Mouse (Mus musculus) v-Abl transformed pro-B cells (cell line): Measurements from ENCODE around the gene Sf3a1.
"Not testable (repeated sequence)": the region's sequence is repeated elsewhere in the genome, so short reads cannot be mapped to it uniquely, and the experiment has no call there.

Source experiments
- in situ Hi-C, 2 experiments: fragments of 400-800 bp; cut with MboI; formaldehyde crosslinking; loops; one replicate each; pipeline ENCODE4 v1.15.1; 2025; ENCODE audit not compliant: unreplicated experiment in 2 of 2

Sf3a1 gene

DNA sequence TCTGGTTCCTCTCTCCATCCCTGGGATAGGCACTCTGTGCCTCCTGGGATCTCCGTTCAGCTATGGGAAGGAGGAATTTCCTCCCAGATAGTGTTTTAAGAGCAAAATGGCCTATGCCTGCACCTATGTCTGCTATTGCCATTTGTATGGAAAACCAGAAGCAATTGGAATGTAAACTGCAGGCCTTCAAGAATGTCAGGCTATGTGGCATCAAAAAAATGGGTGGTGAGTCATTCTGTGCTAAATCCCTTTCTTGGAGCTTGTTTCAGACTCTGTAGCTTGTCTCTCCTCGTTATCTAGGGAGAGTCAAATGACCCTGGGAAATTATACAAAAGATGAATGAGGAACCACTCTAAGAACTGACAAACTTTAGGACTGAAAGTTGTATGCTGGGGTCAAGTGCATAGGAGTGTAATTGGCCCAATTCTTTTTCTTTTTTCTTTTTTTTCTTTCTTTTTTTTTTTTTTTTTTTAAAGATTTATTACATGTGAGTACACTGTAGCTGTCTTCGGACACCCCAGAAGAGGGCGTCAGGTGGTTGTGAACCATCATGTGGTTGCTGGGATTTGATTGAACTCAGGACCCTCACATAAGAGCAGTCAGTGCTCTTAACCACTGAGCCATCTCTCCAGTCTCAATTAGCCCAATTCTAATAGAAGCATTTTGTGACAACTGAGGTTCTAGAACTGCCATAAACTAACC is 24.3 kb downstream of the Sf3a1 start:
- in situ Hi-C loops, result no loop called here

DNA sequence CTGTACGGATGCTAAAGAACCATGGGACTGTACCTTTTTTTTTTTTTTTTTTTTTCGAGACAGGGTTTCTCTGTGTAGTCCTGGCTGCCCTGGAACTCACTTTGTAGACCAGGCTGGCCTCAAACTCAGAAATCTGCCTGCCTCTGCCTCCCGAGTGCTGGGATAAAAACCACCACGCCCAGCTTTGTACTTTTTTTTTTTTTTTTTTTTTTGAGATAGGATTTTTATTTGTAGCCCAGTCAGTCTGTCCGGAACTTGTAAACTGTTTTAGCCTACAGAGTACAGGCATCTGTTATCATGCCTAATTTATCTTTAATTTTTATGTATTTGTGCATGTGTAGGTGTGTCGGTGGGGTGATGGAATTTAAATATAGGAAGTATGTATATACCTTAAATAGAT is 25.3 kb downstream of the Sf3a1 start:
- in situ Hi-C loops, result not testable (repeated sequence)

DNA sequence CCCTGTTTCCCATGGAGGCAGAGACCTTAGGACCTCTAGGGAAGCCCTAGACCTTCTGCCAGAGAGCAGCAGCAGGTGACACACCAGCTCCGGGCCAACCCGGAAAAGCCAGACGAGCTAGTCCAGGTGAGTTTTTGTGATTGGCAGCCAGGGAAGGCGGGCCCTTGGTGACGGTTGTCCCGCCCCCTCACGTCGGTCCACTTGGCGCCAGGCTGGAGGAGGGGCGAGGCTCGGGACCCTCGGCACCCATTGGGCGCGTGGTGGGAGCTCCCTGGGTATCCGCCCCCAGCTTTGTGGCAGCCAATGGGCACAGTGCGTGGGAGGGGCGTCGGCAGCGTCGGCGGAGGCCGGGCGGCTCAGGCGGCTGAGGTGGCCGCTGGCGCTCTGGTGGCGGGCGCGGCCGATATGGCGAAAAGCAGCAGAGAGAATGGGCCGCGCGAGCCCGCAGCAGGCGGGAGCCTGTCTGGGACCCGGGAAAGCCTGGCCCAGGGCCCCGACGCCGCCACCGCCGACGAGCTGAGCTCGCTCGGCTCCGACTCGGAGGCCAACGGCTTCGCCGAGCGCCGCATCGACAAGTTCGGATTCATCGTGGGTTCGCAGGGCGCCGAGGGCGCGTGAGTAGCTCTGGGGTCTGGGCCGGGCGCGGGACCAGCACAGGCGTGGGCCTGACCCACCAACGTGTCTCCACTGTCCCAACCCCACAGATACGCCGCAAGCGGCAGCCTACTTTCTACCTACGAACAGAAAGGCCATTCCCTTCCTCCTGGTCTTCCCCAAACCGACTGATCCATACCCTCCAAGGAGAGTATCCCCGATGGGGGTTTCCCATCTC is 26.6 kb downstream of the Sf3a1 start, which contains the start of gene Tbc1d10a:
Gene Tbc1d10a, plus strand, starts transcription at position 304 of the 832 bp plus-strand sequence.
- in situ Hi-C loops, result no loop called here

DNA sequence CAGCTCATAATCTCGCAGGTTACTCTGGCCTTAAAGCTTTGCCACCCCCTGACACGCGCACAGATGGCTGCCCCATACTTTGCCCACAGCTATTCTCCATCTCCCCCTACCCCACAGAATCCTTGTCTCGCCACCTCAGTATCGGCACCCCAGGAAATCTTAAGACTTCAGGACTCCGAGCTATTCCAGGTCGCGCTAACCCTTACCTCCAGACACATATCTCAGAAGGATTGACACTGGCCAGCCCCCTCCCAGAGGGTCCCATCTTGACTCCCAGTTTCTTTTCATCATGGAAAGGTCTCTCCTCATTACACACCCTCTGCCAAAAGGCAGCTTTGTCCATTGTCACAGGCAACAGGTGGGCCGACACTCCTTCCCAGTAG is 27.2 kb downstream of the Sf3a1 start:
- in situ Hi-C loops, result no loop called here

DNA sequence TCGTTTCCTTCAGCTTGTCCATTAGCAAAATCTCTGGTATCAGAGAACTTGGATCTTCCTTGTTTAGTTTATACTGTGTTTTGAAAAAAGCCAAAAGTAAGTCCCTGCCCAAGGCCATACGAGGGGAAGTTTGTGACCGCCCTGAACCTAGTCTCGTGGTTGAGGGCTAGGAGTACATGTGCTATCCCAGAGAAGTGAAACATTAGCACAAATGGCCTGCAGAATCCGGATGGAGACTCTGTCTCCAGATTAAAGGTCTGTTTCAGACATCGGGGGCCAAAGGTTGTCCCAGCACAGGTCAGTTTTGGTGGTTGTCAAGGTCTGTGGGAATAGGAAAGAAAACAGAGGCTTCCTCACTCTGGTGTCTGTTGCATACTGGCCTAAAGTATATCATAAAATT is 29.0 kb downstream of the Sf3a1 start:
- in situ Hi-C loops, result no loop called here

DNA sequence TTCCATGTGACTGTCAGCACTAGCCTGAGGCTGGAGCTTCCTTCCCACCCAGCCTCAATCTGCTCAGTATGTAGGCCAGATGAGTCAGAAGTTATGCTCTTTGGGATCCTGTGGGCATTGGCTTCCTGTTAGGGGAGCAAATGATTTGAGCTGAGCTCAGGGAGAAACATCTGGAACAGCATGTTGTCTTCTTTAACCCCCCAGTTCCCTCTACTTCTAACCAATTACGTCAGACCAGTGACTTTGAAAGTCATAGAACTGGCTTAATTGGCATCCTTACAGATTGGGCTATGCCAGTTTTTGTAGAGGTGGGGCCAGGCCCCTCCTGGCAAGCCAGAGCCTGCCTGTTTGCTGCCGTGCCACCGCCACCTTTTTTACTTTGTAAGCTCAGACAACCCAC is 30.5 kb downstream of the Sf3a1 start:
- in situ Hi-C loops, result no loop called here

DNA sequence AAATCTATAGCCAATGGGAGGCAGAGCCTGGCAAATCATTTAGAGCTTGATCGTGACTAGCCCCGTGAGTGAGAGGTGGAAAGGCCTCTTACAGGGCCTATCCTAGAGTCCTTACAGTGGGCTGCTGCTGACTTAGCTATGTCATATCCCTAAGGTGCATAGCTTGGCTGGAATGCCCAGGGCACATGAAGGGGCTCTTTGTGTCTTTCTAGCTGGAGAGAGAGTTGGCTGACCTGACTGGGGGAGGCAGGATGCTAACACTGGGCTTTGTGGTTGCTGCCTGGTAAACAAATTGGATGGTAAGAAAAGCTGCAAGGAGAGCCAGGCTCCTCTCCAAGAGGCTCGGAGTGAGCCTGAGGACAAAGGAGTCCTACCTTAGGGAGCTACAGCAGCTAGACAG is 32.6 kb downstream of the Sf3a1 start:
- in situ Hi-C loops, result no loop called here

DNA sequence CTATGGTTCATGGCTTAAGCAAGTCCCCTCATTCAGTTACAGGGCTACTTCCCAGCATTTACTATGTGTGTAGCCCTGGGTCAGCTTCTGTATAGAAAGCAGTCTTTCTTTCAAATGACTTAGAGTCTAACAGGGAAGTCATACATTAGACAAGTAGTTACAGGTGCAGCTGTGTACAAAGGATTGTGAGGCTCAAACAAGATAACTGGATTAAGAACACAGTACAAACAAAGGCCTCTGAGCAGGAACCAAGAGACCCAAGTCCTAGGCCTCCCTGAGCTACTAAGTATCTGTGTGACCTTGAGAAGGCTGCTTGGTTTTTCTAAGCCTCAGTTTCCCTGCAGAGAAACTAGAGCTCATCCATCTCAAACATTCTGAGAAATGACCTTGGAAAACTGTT is 33.3 kb downstream of the Sf3a1 start:
- in situ Hi-C loops, result no loop called here

DNA sequence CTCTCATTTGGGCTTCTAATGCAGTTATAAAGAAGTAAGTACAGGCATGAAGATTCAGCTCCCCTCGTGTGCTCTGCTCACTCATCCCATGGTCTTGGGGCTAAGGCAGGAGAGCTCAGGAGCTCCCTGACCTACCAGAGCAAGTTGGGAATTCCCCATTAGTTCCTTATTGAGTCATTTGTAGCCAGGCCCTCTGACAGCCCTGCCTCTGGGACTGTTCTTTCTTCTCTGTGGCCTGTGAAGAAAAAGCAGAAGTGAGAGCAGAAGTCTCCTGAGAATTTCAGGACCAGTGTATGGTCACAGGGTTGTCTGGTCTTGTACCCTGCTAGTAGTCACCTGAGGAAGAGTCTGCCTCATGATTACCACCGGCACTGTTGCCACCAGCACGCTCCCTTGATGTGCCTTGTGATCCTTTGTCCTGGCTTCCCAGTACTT is 35.5 kb downstream of the Sf3a1 start:
- in situ Hi-C loops, result no loop called here

DNA sequence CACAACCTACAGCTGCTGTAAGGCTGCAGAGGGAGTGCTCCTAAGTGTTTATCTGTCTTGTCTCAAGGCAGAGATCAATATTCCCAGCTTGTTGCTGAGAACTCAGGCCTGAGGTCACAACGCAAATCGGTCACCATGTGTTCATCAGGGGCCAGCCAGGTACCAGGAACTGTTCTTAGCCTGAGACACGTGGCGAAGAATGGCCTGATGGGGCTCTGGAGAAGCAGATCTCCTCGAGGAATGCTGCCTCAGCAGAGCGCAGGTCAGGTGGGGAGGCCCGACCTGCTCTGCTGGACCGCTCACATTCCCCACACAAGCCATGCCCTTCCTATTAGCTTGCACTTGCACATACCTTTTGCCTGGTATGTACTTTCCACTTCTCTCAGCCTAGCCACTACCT is 36.5 kb downstream of the Sf3a1 start:
- in situ Hi-C loops, result no loop called here

DNA sequence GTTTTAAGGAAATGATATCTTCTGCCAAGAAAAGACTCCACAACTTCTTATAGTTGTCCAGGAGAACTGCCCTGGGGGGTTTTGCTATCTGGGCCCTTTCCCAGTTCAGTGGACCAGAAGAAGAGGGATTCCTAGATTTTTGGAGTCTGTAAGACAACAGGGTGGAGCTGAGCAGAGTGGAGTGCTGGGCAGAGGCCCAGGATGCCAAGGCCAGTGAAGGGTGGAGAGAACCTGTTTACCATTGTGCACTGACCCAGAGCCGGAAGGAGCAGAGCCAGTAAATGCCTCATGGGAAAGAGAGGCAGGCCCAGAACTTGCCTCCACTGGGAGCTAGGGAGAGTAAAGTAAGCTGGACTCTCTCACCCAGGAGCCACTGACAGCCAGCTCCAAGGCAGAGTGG is 37.5 kb downstream of the Sf3a1 start:
- in situ Hi-C loops, result no loop called here

DNA sequence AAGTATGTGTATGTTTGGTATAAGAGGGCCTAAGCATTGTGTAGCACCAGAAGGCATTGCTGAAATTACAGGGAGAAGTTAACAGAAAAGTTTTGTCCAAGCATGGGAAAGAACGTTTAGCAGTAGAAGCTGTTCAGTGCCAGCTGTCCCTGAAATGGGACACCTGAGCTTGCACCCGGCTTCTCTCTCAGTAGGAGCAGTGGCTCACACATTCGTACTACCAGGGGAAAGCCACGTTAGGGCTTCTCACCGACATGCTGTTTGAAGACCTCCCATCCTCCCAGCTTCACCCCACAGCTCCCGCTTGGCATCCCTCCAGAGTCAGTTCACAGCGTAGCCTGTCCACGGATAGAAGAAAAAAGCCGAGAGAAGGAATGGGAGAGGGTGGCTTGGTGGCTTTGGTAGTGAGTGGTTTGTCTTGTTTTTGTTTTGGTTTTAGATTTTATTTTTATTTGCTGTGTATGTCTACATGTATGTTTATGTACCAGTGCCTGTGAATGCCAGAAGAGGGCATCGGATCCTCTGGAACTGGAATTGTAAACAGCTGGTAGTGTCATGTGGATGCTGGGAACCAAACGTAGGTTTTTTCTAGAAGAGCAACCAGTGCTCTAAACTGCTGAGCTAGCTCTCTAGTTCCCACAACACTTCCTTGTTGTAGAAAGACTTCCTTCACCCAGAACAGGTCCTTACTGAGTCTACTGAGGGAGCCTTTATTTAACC is 42.0 kb downstream of the Sf3a1 start:
- in situ Hi-C loops, result no loop called here

DNA sequence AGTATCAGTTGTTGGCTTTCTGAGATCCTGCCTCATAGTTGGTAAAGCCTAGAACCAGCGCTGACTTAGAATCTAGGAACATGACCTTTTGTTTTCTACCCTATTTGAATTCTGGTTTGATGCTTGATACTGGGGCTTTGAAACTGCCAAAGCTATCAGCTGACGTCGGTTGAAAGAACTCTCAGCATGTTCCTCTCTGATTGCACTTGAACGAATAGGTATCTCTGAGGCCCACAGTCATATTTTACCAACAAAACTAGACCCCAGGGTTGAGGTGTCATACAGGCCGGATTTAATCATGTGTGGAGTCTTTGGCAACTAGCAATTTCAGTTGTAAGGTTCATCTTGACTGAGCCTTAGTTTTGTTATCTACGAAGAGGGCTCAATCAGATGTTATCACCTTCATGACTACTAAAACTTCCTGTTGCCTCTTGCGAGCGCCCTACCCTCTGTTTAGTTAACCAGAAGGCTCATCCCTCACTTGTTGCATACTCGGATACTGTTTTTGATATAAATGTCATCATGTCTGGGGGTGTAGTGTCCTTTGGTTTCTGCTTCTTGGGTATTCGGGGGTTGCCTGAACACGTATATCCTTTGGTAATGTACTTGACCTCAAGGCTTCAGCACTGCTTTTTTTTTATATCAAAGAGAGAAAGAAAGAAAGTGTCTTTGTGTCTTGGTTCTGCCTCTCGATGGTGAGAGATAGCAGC is 43.0 kb downstream of the Sf3a1 start:
- in situ Hi-C loops, result no loop called here

DNA sequence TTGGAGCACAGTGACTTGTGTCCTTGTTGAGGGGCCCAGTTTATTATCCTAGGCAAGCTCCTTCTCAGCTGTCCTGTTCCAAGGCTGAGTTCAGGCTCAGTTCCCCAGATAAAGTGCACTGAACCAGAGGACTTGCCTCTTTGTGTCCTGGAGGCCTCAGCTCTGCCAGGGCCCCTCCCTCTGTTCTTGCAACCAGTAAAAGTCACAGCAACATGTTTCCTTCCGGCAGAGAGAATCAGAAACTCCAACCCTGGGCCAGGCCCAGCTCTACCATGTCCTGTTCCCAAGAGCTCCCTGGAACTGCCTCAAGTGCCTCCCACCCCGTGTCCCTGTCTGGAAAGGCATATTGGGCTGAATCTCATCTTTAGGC is 43.5 kb downstream of the Sf3a1 start:
- in situ Hi-C loops, result no loop called here

DNA sequence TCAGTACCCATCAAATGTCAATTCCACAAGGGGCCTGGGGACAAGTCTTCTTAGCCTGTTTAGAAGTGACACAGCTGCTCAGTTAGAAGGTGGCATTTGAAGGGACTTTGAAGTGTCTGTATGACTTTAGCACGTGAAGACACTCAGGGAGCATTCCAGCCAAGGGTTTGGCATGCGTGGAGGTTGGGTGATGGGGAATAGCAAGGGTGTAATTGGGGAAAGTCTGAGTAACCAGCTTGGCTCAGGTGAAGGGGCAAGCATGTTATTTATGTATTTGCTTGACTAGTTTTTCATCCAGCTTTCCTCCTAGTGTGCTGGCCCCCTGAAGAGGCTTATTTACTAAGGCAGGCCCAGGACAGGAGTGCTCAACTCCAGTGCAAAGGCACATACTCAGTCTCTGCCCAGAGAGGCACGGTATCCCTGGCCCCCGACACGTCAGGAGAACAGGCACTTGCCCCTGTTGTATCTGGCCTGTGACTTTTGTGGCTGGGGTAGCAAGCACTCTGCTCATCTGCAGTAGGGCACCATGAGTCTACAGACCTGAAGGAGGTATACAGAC is 45.0 kb downstream of the Sf3a1 start:
- in situ Hi-C loops, result no loop called here

DNA sequence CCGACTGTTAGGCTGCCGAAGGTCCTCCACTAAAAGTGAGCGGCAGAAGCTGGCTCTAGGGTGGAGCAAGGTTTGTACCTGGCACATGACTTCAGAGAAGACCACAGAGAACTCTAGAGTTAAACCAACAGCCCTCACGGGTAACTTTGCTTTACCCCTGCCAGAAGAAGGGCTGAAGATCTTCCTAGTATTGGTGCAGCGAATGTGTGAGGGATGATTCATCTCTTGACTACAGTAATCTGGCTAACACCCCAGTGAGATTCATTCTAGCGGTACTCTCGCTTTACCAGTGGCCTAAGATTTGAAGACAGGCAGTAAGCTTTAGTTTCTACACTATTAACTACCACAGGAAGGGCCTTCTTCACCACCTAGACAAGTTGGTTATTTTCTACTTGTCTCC is 45.8 kb downstream of the Sf3a1 start:
- in situ Hi-C loops, result no loop called here

DNA sequence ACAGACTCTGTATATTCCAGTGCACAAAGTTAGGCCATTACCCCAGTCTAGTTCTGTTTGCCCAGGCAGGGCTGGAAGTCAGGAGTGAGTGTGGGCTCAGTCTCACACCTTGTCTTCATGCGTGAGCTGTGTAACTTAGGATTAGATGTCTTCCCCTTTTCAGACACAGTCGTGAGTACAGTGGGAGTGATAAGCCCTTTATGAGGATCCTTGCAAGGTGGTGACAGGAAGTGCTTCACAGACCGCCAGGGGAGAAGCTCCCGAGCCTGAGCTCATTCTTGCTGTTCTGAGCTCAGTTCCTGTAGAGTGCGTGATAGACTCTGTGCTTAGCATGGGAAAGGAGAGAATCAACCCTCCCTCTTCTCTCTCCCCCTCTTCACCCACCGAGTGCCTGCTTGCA is 46.4 kb downstream of the Sf3a1 start:
- in situ Hi-C loops, result no loop called here

DNA sequence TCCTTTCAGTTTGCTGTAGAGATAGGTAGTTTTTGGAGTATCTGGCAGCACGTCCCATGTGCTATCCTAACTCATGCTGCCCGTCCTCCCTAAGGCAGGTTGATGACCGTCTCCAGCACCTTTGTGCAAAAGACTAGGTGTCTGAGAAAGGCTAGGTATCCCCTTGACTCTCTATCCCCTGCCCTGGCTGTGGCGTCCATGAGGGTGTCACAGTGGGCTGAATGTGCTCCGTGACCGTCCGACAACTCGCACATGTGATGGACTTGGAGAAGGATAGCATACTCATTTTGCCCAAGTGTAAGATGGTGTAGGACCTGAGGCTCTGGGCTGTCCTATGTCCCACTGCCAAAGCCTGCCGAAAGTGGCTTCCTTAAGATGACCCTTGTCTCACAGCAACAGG is 47.5 kb downstream of the Sf3a1 start:
- in situ Hi-C loops, result no loop called here

DNA sequence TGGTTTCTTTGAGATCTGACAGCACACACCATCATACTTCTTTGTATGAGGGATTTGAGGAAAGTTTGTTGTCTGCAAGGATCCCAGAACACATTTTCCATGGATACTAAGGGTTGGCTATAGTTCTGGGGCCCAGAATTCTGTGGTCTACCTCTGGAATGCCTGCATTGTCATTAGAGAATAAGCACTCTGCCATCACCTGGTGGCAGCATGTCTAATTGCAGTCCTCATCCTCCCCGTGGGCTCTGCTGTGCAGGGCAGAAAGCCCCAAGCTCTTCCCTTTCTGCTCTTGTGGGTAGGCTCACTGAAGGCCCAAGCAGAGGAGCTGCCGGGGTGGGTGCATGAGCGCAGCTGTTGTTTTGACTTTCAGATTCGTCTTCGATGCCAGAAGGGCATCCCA is 49.4 kb downstream of the Sf3a1 start:
- in situ Hi-C loops, result no loop called here

DNA sequence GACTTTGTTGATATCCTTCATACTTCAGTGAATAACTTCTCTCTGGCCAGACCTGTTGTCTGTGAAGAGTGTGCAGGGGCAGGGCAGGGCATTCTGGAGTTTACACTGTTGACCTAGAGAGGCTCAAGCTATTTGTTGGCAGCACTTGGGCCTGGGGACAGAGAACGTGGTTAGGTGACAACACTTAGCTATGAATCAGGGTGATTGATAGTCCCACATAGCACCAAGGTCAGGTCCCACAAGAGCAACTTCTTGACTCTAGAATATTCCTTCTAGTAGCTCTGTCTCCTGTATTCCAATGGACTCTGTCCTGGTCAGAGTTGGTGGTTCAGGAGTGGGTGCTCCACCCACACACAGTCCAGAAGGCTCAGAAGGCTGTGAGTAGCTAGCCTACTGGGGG is 50.6 kb downstream of the Sf3a1 start:
- in situ Hi-C loops, result no loop called here

DNA sequence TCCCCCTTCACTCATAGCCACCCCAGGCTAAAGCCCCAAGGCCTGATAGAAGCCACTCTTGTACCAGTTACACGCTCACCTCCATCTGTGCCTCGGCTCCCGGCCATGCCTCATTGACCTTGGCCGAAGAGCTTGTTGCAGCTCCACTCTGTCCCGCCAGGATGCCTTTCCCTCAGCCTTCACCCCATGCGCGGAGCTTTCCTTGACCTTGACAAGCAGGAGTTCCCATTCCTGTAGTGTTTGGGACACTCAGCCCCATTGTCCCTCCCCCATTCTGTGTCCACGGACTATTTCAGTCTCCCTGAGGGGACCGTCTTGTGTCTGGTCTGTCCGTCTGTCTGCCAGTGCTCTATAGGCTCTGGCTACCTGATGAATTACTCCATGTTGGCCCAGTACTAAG is 53.0 kb downstream of the Sf3a1 start:
- in situ Hi-C loops, result no loop called here
